Mouse (Mus musculus): ENCODE measurements at regions not wholly inside any gene's neighbourhood (a gene's known extent, or its start where the extent isn't known, plus 50 kb on each side); places are given as distances from the start of the nearest gene placed in this dataset.

GRCm38 (mm10) chr4:72688842-72689241 is 163.6 kb downstream of the Aldoart1 start:
- no peaks in the 10 kb centered on the region for H3K27me3 ChIP-seq (ENCODE audit: control insufficient read depth, insufficient read depth, low read length)
- H3K36me3 ChIP-seq (ENCODE audit: control insufficient read depth, insufficient read depth, low read length), result no peaks in the 10 kb centered on the region
- H3K27ac ChIP-seq (ENCODE audit: low read depth, low read length), result no peak overlapping the region
- no peak for ATAC-seq (ENCODE audit: low FRiP score, low TSS enrichment)
- H3K9me3 ChIP-seq (ENCODE audit: control insufficient read depth, low read length), result no peaks in the 10 kb centered on the region
- WGBS, result 59% methylated on average over 4 of the region's 4 CpGs
- no peak overlapping the region for H3K4me2 ChIP-seq (replicated peaks; ENCODE audit: low read depth, low read length)
- H3K9ac ChIP-seq (ENCODE audit: low read depth, low read length), result no peak overlapping the region
- no peaks in the 10 kb centered on the region for H3K4me1 ChIP-seq (ENCODE audit: control insufficient read depth, insufficient read depth, low read length)
- H3K4me3 ChIP-seq (ENCODE audit: low read length), result no peak overlapping the region

- Histone ChIP-seq H3K9ac (ENCODE audit: low read depth, low read length) (no peak overlapping the region), H3K27ac (ENCODE audit: low read depth, low read length) (no peak overlapping the region), H3K36me3 (ENCODE audit: control insufficient read depth, insufficient read depth, low read length) (no peaks in the 10 kb centered on the region), H3K4me2 (replicated peaks; ENCODE audit: low read depth, low read length) (no peak overlapping the region), H3K4me3 (ENCODE audit: low read length) (no peak overlapping the region), H3K9me3 (ENCODE audit: control insufficient read depth, low read length) (no peaks in the 10 kb centered on the region), H3K4me1 (ENCODE audit: control insufficient read depth, insufficient read depth, low read length) (no peaks in the 10 kb centered on the region), H3K27me3 (ENCODE audit: control insufficient read depth, insufficient read depth, low read length) (no peaks in the 10 kb centered on the region)
- WGBS, result 75% methylated on average over 2 of the region's 2 CpGs
- no peak for ATAC-seq (ENCODE audit: low FRiP score, low TSS enrichment)
Observed at GRCm38 (mm10) chr4:72674006-72674405, 178.4 kb downstream of the Aldoart1 start.

GRCm38 (mm10) chr4:72671652-72672411 is 180.6 kb downstream of the Aldoart1 start:
- no peak for ATAC-seq (ENCODE audit: low FRiP score, low TSS enrichment)
- no peaks in the 10 kb centered on the region for H3K4me1 ChIP-seq (ENCODE audit: control insufficient read depth, insufficient read depth, low read length)
- no peak overlapping the region for H3K4me2 ChIP-seq (replicated peaks; ENCODE audit: low read depth, low read length)
- H3K27me3 ChIP-seq (ENCODE audit: control insufficient read depth, insufficient read depth, low read length), result no peaks in the 10 kb centered on the region
- H3K36me3 ChIP-seq (ENCODE audit: control insufficient read depth, insufficient read depth, low read length), result no peaks in the 10 kb centered on the region
- H3K9me3 ChIP-seq (ENCODE audit: control insufficient read depth, low read length), result no peaks in the 10 kb centered on the region
- no peak overlapping the region for H3K9ac ChIP-seq (ENCODE audit: low read depth, low read length)
- WGBS, result 55% methylated on average over 5 of the region's 5 CpGs
- no peak overlapping the region for H3K27ac ChIP-seq (ENCODE audit: low read depth, low read length)
- H3K4me3 ChIP-seq (ENCODE audit: low read length), result no peak overlapping the region

GRCm38 (mm10) chr4:72669827-72670494 is 182.5 kb downstream of the Aldoart1 start:
- Histone ChIP-seq H3K4me3 (ENCODE audit: low read length) (no peak overlapping the region), H3K9ac (ENCODE audit: low read depth, low read length) (no peak overlapping the region), H3K9me3 (ENCODE audit: control insufficient read depth, low read length) (no peaks in the 10 kb centered on the region), H3K36me3 (ENCODE audit: control insufficient read depth, insufficient read depth, low read length) (no peaks in the 10 kb centered on the region), H3K4me1 (ENCODE audit: control insufficient read depth, insufficient read depth, low read length) (no peaks in the 10 kb centered on the region), H3K27me3 (ENCODE audit: control insufficient read depth, insufficient read depth, low read length) (no peaks in the 10 kb centered on the region), H3K4me2 (replicated peaks; ENCODE audit: low read depth, low read length) (no peak overlapping the region), H3K27ac (ENCODE audit: low read depth, low read length) (no peak overlapping the region)
- 79% methylated on average over 5 of the region's 5 CpGs for WGBS
- no peak for ATAC-seq (ENCODE audit: low FRiP score, low TSS enrichment)

- H3K27me3 ChIP-seq (ENCODE audit: control insufficient read depth, insufficient read depth, low read length), result no peaks in the 10 kb centered on the region
- H3K4me3 ChIP-seq (ENCODE audit: low read length), result no peak overlapping the region
- H3K9me3 ChIP-seq (ENCODE audit: control insufficient read depth, low read length), result no peaks in the 10 kb centered on the region
- no peaks in the 10 kb centered on the region for H3K4me1 ChIP-seq (ENCODE audit: control insufficient read depth, insufficient read depth, low read length)
- H3K9ac ChIP-seq (ENCODE audit: low read depth, low read length), result no peak overlapping the region
- no peak for ATAC-seq (ENCODE audit: low FRiP score, low TSS enrichment)
- H3K36me3 ChIP-seq (ENCODE audit: control insufficient read depth, insufficient read depth, low read length), result no peaks in the 10 kb centered on the region
- H3K27ac ChIP-seq (ENCODE audit: low read depth, low read length), result no peak overlapping the region
- H3K4me2 ChIP-seq (replicated peaks; ENCODE audit: low read depth, low read length), result no peak overlapping the region
Observed at GRCm38 (mm10) chr4:72664379-72664778, 188.1 kb downstream of the Aldoart1 start.

- H3K9me3 ChIP-seq (ENCODE audit: control insufficient read depth, low read length), result no peaks in the 10 kb centered on the region
- ATAC-seq (ENCODE audit: low FRiP score, low TSS enrichment), result no peak
- H3K27me3 ChIP-seq (ENCODE audit: control insufficient read depth, insufficient read depth, low read length), result no peaks in the 10 kb centered on the region
- no peaks in the 10 kb centered on the region for H3K4me1 ChIP-seq (ENCODE audit: control insufficient read depth, insufficient read depth, low read length)
- H3K36me3 ChIP-seq (ENCODE audit: control insufficient read depth, insufficient read depth, low read length), result no peaks in the 10 kb centered on the region
- H3K4me3 ChIP-seq (ENCODE audit: low read length), result no peak overlapping the region
- H3K9ac ChIP-seq (ENCODE audit: low read depth, low read length), result no peak overlapping the region
- H3K4me2 ChIP-seq (replicated peaks; ENCODE audit: low read depth, low read length), result no peak overlapping the region
- H3K27ac ChIP-seq (ENCODE audit: low read depth, low read length), result no peak overlapping the region
Observed at GRCm38 (mm10) chr4:72662477-72662876, 190.0 kb downstream of the Aldoart1 start.

- Histone ChIP-seq H3K4me3 (ENCODE audit: low read length) (no peak overlapping the region), H3K27me3 (ENCODE audit: control insufficient read depth, insufficient read depth, low read length) (no peaks in the 10 kb centered on the region), H3K36me3 (ENCODE audit: control insufficient read depth, insufficient read depth, low read length) (no peaks in the 10 kb centered on the region), H3K9me3 (ENCODE audit: control insufficient read depth, low read length) (no peaks in the 10 kb centered on the region), H3K4me1 (ENCODE audit: control insufficient read depth, insufficient read depth, low read length) (no peaks in the 10 kb centered on the region), H3K27ac (ENCODE audit: low read depth, low read length) (no peak overlapping the region), H3K9ac (ENCODE audit: low read depth, low read length) (no peak overlapping the region), H3K4me2 (replicated peaks; ENCODE audit: low read depth, low read length) (no peak overlapping the region)
- WGBS, result 84% methylated on average over 1 of the region's 1 CpGs
- no peak for ATAC-seq (ENCODE audit: low FRiP score, low TSS enrichment)
Observed at GRCm38 (mm10) chr4:72656206-72656605, 196.2 kb downstream of the Aldoart1 start.

GRCm38 (mm10) chr4:72647130-72647529 is 205.3 kb downstream of the Aldoart1 start:
- no peaks in the 10 kb centered on the region for H3K9me3 ChIP-seq (ENCODE audit: control insufficient read depth, low read length)
- H3K27ac ChIP-seq (ENCODE audit: low read depth, low read length), result no peak overlapping the region
- no peak for ATAC-seq (ENCODE audit: low FRiP score, low TSS enrichment)
- H3K9ac ChIP-seq (ENCODE audit: low read depth, low read length), result no peak overlapping the region
- H3K36me3 ChIP-seq (ENCODE audit: control insufficient read depth, insufficient read depth, low read length), result no peaks in the 10 kb centered on the region
- no peak overlapping the region for H3K4me3 ChIP-seq (ENCODE audit: low read length)
- H3K27me3 ChIP-seq (ENCODE audit: control insufficient read depth, insufficient read depth, low read length), result no peaks in the 10 kb centered on the region
- H3K4me1 ChIP-seq (ENCODE audit: control insufficient read depth, insufficient read depth, low read length), result no peaks in the 10 kb centered on the region
- WGBS, result 86% methylated on average over 1 of the region's 1 CpGs
- no peak overlapping the region for H3K4me2 ChIP-seq (replicated peaks; ENCODE audit: low read depth, low read length)

GRCm38 (mm10) chr4:72629416-72629815 is 223.0 kb downstream of the Aldoart1 start:
- Histone ChIP-seq H3K27ac (ENCODE audit: low read depth, low read length) (no peak overlapping the region), H3K4me3 (ENCODE audit: low read length) (no peak overlapping the region), H3K9me3 (ENCODE audit: control insufficient read depth, low read length) (no peaks in the 10 kb centered on the region), H3K36me3 (ENCODE audit: control insufficient read depth, insufficient read depth, low read length) (no peaks in the 10 kb centered on the region), H3K4me1 (ENCODE audit: control insufficient read depth, insufficient read depth, low read length) (no peaks in the 10 kb centered on the region), H3K9ac (ENCODE audit: low read depth, low read length) (no peak overlapping the region), H3K27me3 (ENCODE audit: control insufficient read depth, insufficient read depth, low read length) (no peaks in the 10 kb centered on the region), H3K4me2 (replicated peaks; ENCODE audit: low read depth, low read length) (no peak overlapping the region)
- ATAC-seq (ENCODE audit: low FRiP score, low TSS enrichment), result no peak
- 60% methylated on average over 3 of the region's 3 CpGs for WGBS

Measured in kidney, embryonic 14.5 days (tissue).